Mouse (Mus musculus) small intestine, adult 2 months (tissue): ENCODE data around the gene Glis1. TPM values are rescaled to one million over a fixed set of nuclear protein-coding genes. Genes with fewer than 3 reads are reported as not detected.
"Not testable (repeated sequence)": the region's sequence is repeated elsewhere in the genome, so short reads cannot be mapped to it uniquely, and the experiment has no call there.

Experiments used
- H3K27ac ChIP-seq: fragments of 200-500 bp; 2 replicates; pipeline ENCODE4 v1.5.1; 2012; ENCODE audit warnings: low read depth, low read length, control low read depth, inconsistent platforms; ENCODE audit not compliant: insufficient read depth
- H3K27me3 ChIP-seq: fragments of 200-500 bp; 2 replicates; pipeline ENCODE4 v1.6.1; 2012; ENCODE audit warnings: mild to moderate bottlenecking, moderate library complexity, low read length, inconsistent platforms; ENCODE audit not compliant: control insufficient read depth, insufficient read depth
- H3K36me3 ChIP-seq: fragments of 200-500 bp; 2 replicates; pipeline ENCODE4 v1.6.1; 2012; ENCODE audit warnings: mild to moderate bottlenecking, low read length, control low read depth, inconsistent platforms; ENCODE audit not compliant: control insufficient read depth, insufficient read depth
- H3K4me1 ChIP-seq: fragments of 200-500 bp; 2 replicates; pipeline ENCODE4 v1.6.1; 2012; ENCODE audit warnings: low read length, inconsistent platforms, mixed read lengths; ENCODE audit not compliant: control insufficient read depth, insufficient read depth, insufficient read length
- H3K4me3 ChIP-seq: fragments of 200-500 bp; 2 replicates; pipeline ENCODE4 v1.5.1; 2012; ENCODE audit warnings: low read depth, mild to moderate bottlenecking, control low read depth, inconsistent platforms, low read length, moderate library complexity
- CTCF ChIP-seq: fragments of 200-500 bp; IDR thresholded peaks from 2 replicates; pipeline ENCODE4 v1.5.1; 2012; ENCODE audit warnings: low read depth, mild to moderate bottlenecking, control low read depth, inconsistent platforms, low read length, moderate library complexity, mixed read lengths; ENCODE audit not compliant: insufficient replicate concordance, insufficient read length; ENCODE audit errors: extremely low read depth
- POLR2A ChIP-seq: fragments of 200-500 bp; IDR thresholded peaks from 2 replicates; pipeline ENCODE4 v1.6.1; 2012; ENCODE audit warnings: low read depth, mild to moderate bottlenecking, control low read depth, inconsistent platforms, low read length, moderate library complexity
- WGBS: fragments of 180-500 bp; shearing (Covaris S2); methylation state at CpG from one replicate; pipeline ENCODE4 v1.1.7; 2018; 5-methylcytosine and 5-hydroxymethylcytosine counted together
- polyA plus RNA-seq: library from polyadenylated mRNA; depleted of rRNA; stranded (reverse); fragments of >200 nt; gene quantifications from 2 replicates; pipeline ENCODE4 v1.2.3, GENCODE M21; 2012

Glis1 gene
- polyA plus RNA-seq, 1 experiment, result 1.0 TPM

GRCm38 (mm10) chr4:107593426-107593825, 159.0 kb downstream of the Glis1 start:
- TF ChIP-seq POLR2A, result no peak
- no peak for TF ChIP-seq CTCF
- no peaks in the 10 kb centered on the region for H3K27me3 ChIP-seq
- WGBS, result 88% methylated on average over 4 of the region's 4 CpGs
- H3K4me3 ChIP-seq, result no peak overlapping the region
- H3K4me1 ChIP-seq, result peaks cover 6% of the 10 kb centered on the region; the same call in 1 of the 2 replicates
- no peak overlapping the region for H3K27ac ChIP-seq
- H3K36me3 ChIP-seq, result no peaks in the 10 kb centered on the region

DNA sequence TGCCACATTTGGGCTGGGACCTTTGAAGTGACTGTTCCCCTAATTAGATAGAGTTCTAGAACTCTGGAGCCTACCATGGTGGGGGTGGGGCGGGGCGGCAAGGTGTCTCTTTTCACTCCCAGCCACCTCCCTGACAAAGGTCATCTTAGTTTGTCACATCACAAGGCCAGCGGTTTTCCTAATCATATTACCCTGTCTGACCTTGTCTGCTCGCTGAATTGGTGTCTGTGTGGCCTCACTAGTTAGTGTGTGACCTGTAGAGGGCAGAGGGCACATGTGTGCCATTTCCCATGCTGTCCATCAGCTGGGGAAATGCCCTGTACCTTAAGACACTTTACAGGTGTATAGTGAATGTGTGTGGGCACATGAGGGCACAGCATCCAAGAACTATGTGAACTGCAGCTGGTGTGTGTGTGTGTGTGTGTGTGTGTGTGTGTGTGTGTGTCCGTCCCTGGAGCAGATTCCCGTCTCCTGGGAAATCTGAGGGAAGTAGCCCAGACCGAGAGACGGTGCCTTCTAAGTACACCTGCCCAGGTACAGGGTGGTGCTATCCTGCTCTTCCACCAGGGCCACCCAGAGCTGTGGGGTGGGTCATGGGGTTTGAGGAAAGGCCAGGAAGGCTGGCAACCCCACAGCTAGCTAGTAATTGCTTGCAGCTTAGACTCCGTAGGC, 163.0 kb downstream of the Glis1 start:
- TF ChIP-seq CTCF (no peak), POLR2A (no peak)
- no peaks in the 10 kb centered on the region for H3K27me3 ChIP-seq
- no peak overlapping the region for H3K4me3 ChIP-seq
- H3K36me3 ChIP-seq, result no peaks in the 10 kb centered on the region
- WGBS, result 49% methylated on average over 9 of the region's 9 CpGs
- peaks cover 6% of the 10 kb centered on the region; the same call in 1 of the 2 replicates for H3K4me1 ChIP-seq
- no peak overlapping the region for H3K27ac ChIP-seq

DNA sequence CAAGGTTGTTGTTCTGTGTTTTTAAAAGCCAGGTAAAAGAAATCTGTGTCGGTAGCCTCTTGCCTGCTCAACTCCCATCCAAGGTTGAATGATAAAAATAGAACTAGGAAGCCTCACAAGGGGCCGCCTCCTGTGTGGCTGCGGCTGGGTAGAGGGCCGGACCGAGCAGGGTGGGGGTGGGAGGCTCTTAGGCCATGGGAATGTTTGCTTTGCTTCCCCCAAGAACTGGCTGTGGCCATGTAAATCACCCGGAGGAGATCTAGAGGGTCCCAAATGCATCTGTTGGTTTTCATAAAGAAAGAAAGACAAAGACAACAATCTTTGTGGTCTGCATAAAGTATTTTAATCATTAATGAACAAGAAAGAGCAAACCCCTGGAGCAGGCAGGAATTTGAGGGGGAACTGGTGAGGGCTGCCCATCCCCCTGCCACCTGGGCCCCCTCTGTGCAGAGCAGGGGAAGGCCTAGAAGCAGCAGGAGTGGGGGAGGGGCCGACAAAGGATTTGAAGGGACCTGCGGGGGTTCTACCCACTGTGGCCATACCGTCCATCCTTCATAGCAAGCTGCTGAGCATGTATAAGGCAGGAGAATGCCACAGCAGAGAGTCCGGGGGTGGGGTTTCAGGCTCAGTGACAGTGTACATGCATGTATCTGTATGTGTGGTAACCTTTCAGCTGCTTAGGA, 163.6 kb downstream of the Glis1 start:
- Histone ChIP-seq H3K27ac (no peak overlapping the region), H3K4me3 (no peak overlapping the region), H3K36me3 (no peaks in the 10 kb centered on the region), H3K27me3 (no peaks in the 10 kb centered on the region), H3K4me1 (peaks cover 6% of the 10 kb centered on the region; the same call in 1 of the 2 replicates)
- WGBS, result 49% methylated on average over 10 of the region's 10 CpGs
- TF ChIP-seq CTCF, result no peak

GRCm38 (mm10) chr4:107598581-107598958, 164.2 kb downstream of the Glis1 start:
- H3K27ac ChIP-seq, H3K27me3 ChIP-seq, H3K4me3 ChIP-seq, H3K4me1 ChIP-seq, H3K36me3 ChIP-seq: not testable (repeated sequence)
- 95% methylated on average over 5 of the region's 5 CpGs for WGBS

GRCm38 (mm10) chr4:107602284-107602683, 167.9 kb downstream of the Glis1 start:
- H3K27me3 ChIP-seq, result no peaks in the 10 kb centered on the region
- H3K4me3 ChIP-seq, result no peak overlapping the region
- peaks cover 4% of the 10 kb centered on the region; the same call in 1 of the 2 replicates for H3K4me1 ChIP-seq
- TF ChIP-seq CTCF (no peak), POLR2A (no peak)
- WGBS, result 73% methylated on average over 7 of the region's 7 CpGs
- H3K36me3 ChIP-seq, result no peaks in the 10 kb centered on the region
- H3K27ac ChIP-seq, result no peak overlapping the region

DNA sequence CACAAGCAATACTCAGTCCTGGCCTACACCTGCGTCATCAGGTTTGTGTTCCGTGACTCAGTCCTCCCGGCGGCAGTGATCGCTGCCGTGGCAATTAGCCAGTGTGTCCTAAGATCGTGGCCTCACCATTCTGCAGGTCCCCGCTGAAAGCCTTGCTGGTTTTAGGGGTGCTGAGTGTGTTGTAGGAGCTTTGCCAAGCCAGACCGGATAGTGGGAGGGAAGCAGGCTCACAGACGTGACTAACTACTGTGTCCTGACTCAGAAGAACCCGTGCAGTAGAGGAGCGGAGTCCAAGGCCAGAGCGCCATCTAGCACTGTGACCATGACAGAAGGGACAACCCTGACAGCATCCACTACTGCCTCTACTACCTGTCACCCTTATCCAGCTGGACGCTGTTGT, 168.4 kb downstream of the Glis1 start:
- 62% methylated on average over 14 of the region's 14 CpGs for WGBS
- TF ChIP-seq CTCF, result no peak
- TF ChIP-seq POLR2A, result no peak
- Histone ChIP-seq H3K4me1 (no peaks in the 10 kb centered on the region), H3K4me3 (no peak overlapping the region), H3K27ac (no peak overlapping the region), H3K27me3 (no peaks in the 10 kb centered on the region), H3K36me3 (no peaks in the 10 kb centered on the region)

GRCm38 (mm10) chr4:107603208-107603607, 168.8 kb downstream of the Glis1 start:
- no peak overlapping the region for H3K27ac ChIP-seq
- H3K27me3 ChIP-seq, result no peaks in the 10 kb centered on the region
- H3K4me1 ChIP-seq, result no peaks in the 10 kb centered on the region
- no peak for TF ChIP-seq POLR2A
- TF ChIP-seq CTCF, result no peak
- no peak overlapping the region for H3K4me3 ChIP-seq
- 51% methylated on average over 7 of the region's 7 CpGs for WGBS
- no peaks in the 10 kb centered on the region for H3K36me3 ChIP-seq
